Mouse (Mus musculus): ENCODE measurements around the gene Ndufa9. TPM values are rescaled to one million over a fixed set of nuclear protein-coding genes. Genes with fewer than 3 reads are reported as not detected.
A peak's percentile ranks its signal among the peaks of the same experiment; 100 is the strongest.

The Ndufa9 gene
- not detected in 2 replicates for polyA plus RNA-seq (2012; ENCODE audit: insufficient read depth, insufficient read length, low replicate concordance, missing spikeins)

GRCm38 (mm10) chr6:126848712-126849704 is at the start of gene Ndufa9:
TSS of gene Ndufa9 (minus strand) at chr6:126849136.
- peaks cover 8% of the 10 kb centered on the region for H3K4me1 ChIP-seq (ENCODE audit: control insufficient read depth, insufficient read depth, low read length)
- WGBS, result 5% methylated on average over 46 of the region's 46 CpGs
- TF ChIP-seq CTCF (IDR thresholded peaks at IDR 0.05; ENCODE audit: insufficient read depth, low read depth, low read length) (no peak), POLR2A (IDR thresholded peaks at IDR 0.05; ENCODE audit: insufficient read depth, low read depth, low read length) (peak; percentile 59; the same call in 1 of the 2 replicates)
- peak within 1 kb of the TSS; percentile 75 for H3K4me3 ChIP-seq (ENCODE audit: insufficient read depth, low read depth, low read length)
- H3K27ac ChIP-seq (ENCODE audit: insufficient read depth, low read depth, low read length), result peak within 1 kb of the TSS; percentile 69

- Histone ChIP-seq H3K4me3 (ENCODE audit: insufficient read depth, low read depth, low read length) (no peak overlapping the region), H3K4me1 (ENCODE audit: control insufficient read depth, insufficient read depth, low read length) (no peaks in the 10 kb centered on the region), H3K27ac (ENCODE audit: insufficient read depth, low read depth, low read length) (no peak overlapping the region)
- WGBS, result 84% methylated on average over 8 of the region's 8 CpGs
- TF ChIP-seq CTCF (IDR thresholded peaks at IDR 0.05; ENCODE audit: insufficient read depth, low read depth, low read length) (no peak), POLR2A (IDR thresholded peaks at IDR 0.05; ENCODE audit: insufficient read depth, low read depth, low read length) (no peak)
These were observed 28.2 kb upstream of the Ndufa9 start for GRCm38 (mm10) chr6:126877118-126877517.

- H3K4me1 ChIP-seq (ENCODE audit: control insufficient read depth, insufficient read depth, low read length), result peaks cover 3% of the 10 kb centered on the region
- no peak for TF ChIP-seq CTCF (IDR thresholded peaks at IDR 0.05; ENCODE audit: insufficient read depth, low read depth, low read length)
- TF ChIP-seq POLR2A (IDR thresholded peaks at IDR 0.05; ENCODE audit: insufficient read depth, low read depth, low read length), result no peak
- H3K4me3 ChIP-seq (ENCODE audit: insufficient read depth, low read depth, low read length), result no peak within 1 kb of the TSS
- H3K27ac ChIP-seq (ENCODE audit: insufficient read depth, low read depth, low read length), result no peak within 1 kb of the TSS
These were observed 3.9 kb upstream of the Ndufa9 start, which contains the start of gene Akap3 for GRCm38 (mm10) chr6:126852881-126853280. TSS of gene Akap3 (plus strand) at chr6:126853098.

GRCm38 (mm10) chr6:126836628-126837027 is 12.3 kb downstream of the Ndufa9 start:
- TF ChIP-seq POLR2A (IDR thresholded peaks at IDR 0.05; ENCODE audit: insufficient read depth, low read depth, low read length), result no peak
- TF ChIP-seq CTCF (IDR thresholded peaks at IDR 0.05; ENCODE audit: insufficient read depth, low read depth, low read length), result no peak
- Histone ChIP-seq H3K4me3 (ENCODE audit: insufficient read depth, low read depth, low read length) (no peak overlapping the region), H3K27ac (ENCODE audit: insufficient read depth, low read depth, low read length) (no peak overlapping the region), H3K4me1 (ENCODE audit: control insufficient read depth, insufficient read depth, low read length) (no peaks in the 10 kb centered on the region)
- WGBS, result 88% methylated on average over 8 of the region's 8 CpGs

- TF ChIP-seq CTCF (IDR thresholded peaks at IDR 0.05; ENCODE audit: insufficient read depth, low read depth, low read length) (no peak), POLR2A (IDR thresholded peaks at IDR 0.05; ENCODE audit: insufficient read depth, low read depth, low read length) (no peak)
- Histone ChIP-seq H3K4me1 (ENCODE audit: control insufficient read depth, insufficient read depth, low read length) (no peaks in the 10 kb centered on the region), H3K27ac (ENCODE audit: insufficient read depth, low read depth, low read length) (no peak overlapping the region), H3K4me3 (ENCODE audit: insufficient read depth, low read depth, low read length) (no peak overlapping the region)
- whole genome bisulfite sequencing, result 70% methylated on average over 3 of the region's 3 CpGs
These were observed 25.8 kb downstream of the Ndufa9 start for GRCm38 (mm10) chr6:126823087-126823486.

GRCm38 (mm10) chr6:126816338-126816737 is 32.6 kb downstream of the Ndufa9 start:
- TF ChIP-seq CTCF (IDR thresholded peaks at IDR 0.05; ENCODE audit: insufficient read depth, low read depth, low read length), result no peak
- no peak for TF ChIP-seq POLR2A (IDR thresholded peaks at IDR 0.05; ENCODE audit: insufficient read depth, low read depth, low read length)
- H3K27ac ChIP-seq (ENCODE audit: insufficient read depth, low read depth, low read length), result no peak overlapping the region
- 95% methylated on average over 8 of the region's 8 CpGs for WGBS

GRCm38 (mm10) chr6:126815206-126815750 is 33.7 kb downstream of the Ndufa9 start:
- no peak overlapping the region for H3K27ac ChIP-seq (ENCODE audit: insufficient read depth, low read depth, low read length)
- TF ChIP-seq POLR2A (IDR thresholded peaks at IDR 0.05; ENCODE audit: insufficient read depth, low read depth, low read length) (no peak), CTCF (IDR thresholded peaks at IDR 0.05; ENCODE audit: insufficient read depth, low read depth, low read length) (no peak)
- WGBS, result 57% methylated on average over 6 of the region's 6 CpGs
- no peaks in the 10 kb centered on the region for H3K4me1 ChIP-seq (ENCODE audit: control insufficient read depth, insufficient read depth, low read length)
- H3K4me3 ChIP-seq (ENCODE audit: insufficient read depth, low read depth, low read length), result no peak overlapping the region

More at GRCm38 (mm10) chr6:126816338-126816737, 32.6 kb downstream of the Ndufa9 start:
- no peaks in the 10 kb centered on the region for H3K4me1 ChIP-seq (ENCODE audit: control insufficient read depth, insufficient read depth, low read length)
- no peak overlapping the region for H3K4me3 ChIP-seq (ENCODE audit: insufficient read depth, low read depth, low read length)

GRCm38 (mm10) chr6:126811481-126811880 is 37.5 kb downstream of the Ndufa9 start:
- Histone ChIP-seq H3K4me3 (ENCODE audit: insufficient read depth, low read depth, low read length) (no peak overlapping the region), H3K27ac (ENCODE audit: insufficient read depth, low read depth, low read length) (no peak overlapping the region), H3K4me1 (ENCODE audit: control insufficient read depth, insufficient read depth, low read length) (no peaks in the 10 kb centered on the region)
- WGBS, result 85% methylated on average over 4 of the region's 4 CpGs
- TF ChIP-seq POLR2A (IDR thresholded peaks at IDR 0.05; ENCODE audit: insufficient read depth, low read depth, low read length) (no peak), CTCF (IDR thresholded peaks at IDR 0.05; ENCODE audit: insufficient read depth, low read depth, low read length) (no peak)

- 64% methylated on average over 8 of the region's 8 CpGs for WGBS
- TF ChIP-seq CTCF (IDR thresholded peaks at IDR 0.05; ENCODE audit: insufficient read depth, low read depth, low read length) (no peak), POLR2A (IDR thresholded peaks at IDR 0.05; ENCODE audit: insufficient read depth, low read depth, low read length) (no peak)
- Histone ChIP-seq H3K27ac (ENCODE audit: insufficient read depth, low read depth, low read length) (no peak overlapping the region), H3K4me1 (ENCODE audit: control insufficient read depth, insufficient read depth, low read length) (no peaks in the 10 kb centered on the region), H3K4me3 (ENCODE audit: insufficient read depth, low read depth, low read length) (no peak overlapping the region)
These were observed 40.4 kb downstream of the Ndufa9 start for GRCm38 (mm10) chr6:126808561-126808960.
